Mouse (Mus musculus) brain, embryonic 14.5 days (tissue): Measurements from ENCODE around the gene Casr. TPM values are rescaled to one million over a fixed set of nuclear protein-coding genes. Genes with fewer than 3 reads are reported as not detected.

ENCODE experiments used
- DNase-seq: peaks from one replicate; pipeline ENCODE4 v3.0.0-alpha.2; 2011; ENCODE audit warnings: low read depth
- CTCF ChIP-seq: fragments of 200-500 bp; IDR thresholded peaks from 2 replicates; pipeline ENCODE4 v1.5.1; 2012; ENCODE audit warnings: inconsistent platforms, mild to moderate bottlenecking, moderate library complexity, borderline replicate concordance; ENCODE audit not compliant: insufficient read depth, insufficient read length; ENCODE audit errors: extremely low read depth
- POLR2A ChIP-seq: fragments of 200-500 bp; IDR thresholded peaks from 2 replicates; pipeline ENCODE4 v1.6.1; 2012; ENCODE audit warnings: mild to moderate bottlenecking, inconsistent platforms, borderline replicate concordance; ENCODE audit not compliant: poor library complexity, insufficient read depth, insufficient read length, severe bottlenecking; ENCODE audit errors: extremely low read depth
- polyA plus RNA-seq: library from polyadenylated mRNA; depleted of rRNA; stranded (reverse); fragments of >200 nt; gene quantifications from 2 replicates; pipeline ENCODE4 v1.2.3, GENCODE M21; 2012

Casr gene
- polyA plus RNA-seq, 1 experiment, result 0.04 TPM

DNA sequence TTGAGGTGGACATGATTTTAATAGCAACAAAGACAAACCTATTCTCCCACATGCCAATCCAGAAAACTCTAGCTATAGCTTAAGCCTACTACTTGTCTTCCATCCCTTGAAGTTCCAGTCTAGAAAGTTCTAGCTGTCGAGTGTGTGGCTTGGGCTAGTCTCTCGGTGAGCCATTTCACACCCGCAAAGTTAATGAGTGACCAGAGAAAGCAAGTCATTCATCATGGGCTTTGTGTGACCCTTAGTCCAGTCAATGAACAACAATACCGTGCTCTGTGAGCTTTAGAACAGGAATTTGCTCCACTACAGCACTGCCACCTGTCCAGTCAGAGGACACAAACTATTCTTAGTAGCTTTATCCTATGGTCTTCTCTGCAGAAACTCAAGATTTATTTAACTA is 16.6 kb downstream of the Casr start:
- no peak for TF ChIP-seq CTCF
- no peak for TF ChIP-seq POLR2A
- DNase-seq, result no peak

DNA sequence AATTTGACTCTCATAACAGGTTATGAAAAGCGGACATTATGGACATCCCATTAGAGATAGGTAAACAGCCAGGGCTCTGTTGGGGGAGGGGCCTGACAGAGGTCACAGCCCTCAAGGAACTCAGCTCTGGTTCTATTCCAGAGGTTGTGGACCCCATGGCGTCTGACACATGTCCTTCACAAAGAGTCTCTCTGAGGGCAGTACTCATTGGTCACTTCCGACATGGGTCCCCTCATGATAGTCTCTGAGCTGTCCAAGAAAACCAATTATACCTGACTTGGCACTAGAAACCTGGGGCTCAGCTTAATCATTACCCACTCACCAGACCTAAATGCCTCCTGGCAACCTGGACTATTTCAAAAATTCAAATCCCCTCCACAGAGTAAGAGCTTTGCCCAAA is 18.9 kb downstream of the Casr start:
- no peak for DNase-seq
- TF ChIP-seq CTCF, result no peak
- no peak for TF ChIP-seq POLR2A

- DNase-seq, result no peak
- TF ChIP-seq CTCF (no peak), POLR2A (no peak)
Measured at GRCm38 (mm10) chr16:36540834-36541233, 21.1 kb downstream of the Casr start.

- TF ChIP-seq POLR2A, result no peak
- no peak for TF ChIP-seq CTCF
- DNase-seq, result no peak
Measured at GRCm38 (mm10) chr16:36532981-36533687, 28.8 kb downstream of the Casr start.

GRCm38 (mm10) chr16:36532046-36532445 is 29.9 kb downstream of the Casr start:
- no peak for TF ChIP-seq CTCF
- TF ChIP-seq POLR2A, result no peak
- no peak for DNase-seq

DNA sequence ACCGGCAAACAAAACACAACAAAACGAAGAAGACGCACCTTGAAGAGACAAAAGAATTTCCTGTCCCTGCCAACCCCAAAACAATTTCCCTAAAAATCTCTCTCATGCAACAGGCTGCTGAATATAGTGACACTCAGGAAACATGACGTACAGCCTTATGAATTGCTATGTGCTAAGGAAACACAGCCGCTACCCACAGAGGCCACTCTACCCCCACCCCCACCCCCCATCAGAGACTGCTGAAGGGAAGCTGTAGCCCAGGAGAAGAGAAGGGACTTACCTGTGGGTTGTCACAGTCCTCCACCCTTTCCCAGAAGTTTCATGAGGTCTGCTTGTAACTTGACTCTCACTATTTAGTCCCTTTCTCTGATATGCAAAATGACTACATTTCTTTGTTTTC is 30.3 kb downstream of the Casr start:
- DNase-seq, result no peak
- TF ChIP-seq CTCF, result no peak
- TF ChIP-seq POLR2A, result no peak

DNA sequence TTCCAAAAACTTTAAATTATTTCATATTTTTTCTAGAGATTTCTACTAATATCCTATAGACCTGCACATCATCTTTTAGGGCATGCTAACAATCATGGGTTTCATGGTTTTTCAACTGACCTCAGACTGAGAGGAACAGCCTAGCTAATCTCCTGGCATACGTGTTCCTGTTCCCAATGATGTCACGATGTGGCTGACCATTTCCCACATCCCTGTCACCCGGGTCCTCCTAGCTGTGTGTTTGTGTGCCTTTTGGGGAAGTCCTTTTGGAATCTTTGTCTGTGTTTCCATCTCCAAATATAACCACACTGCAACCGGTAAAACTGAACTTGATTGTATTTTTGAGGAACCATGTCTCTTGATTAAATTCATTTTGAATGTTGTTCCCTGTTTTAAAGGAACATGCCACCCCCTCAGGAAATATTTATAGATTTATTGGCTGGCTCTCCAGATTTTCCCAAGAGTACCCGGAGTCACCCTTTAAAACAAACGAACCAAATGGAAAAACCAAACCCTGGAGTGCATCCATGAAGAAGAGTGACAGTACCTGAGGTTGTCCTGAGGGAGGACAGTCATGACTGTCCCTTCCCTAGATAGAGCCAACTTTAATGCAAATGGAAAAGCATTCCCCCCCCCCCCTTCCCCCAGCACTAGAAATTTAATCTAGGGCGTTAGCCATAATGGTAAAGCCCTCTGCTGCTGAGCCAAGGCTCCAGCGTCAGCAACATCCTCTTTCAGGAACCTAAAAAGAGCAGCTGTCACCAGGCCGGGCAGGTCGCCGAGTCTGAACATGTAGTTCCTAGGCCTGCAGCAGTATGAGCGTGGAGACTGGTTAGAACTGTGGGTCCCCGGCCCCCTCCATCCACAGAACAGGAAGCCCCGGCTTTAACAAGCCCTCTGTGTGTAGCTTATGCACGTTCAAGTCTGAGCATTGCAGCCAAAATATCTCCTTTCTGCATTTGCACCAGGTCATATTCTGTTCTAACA is 31.1 kb downstream of the Casr start:
- DNase-seq, result no peak
- TF ChIP-seq POLR2A (no peak), CTCF (no peak)

- TF ChIP-seq POLR2A (no peak), CTCF (no peak)
- DNase-seq, result no peak
Measured at GRCm38 (mm10) chr16:36528822-36529221, 33.1 kb downstream of the Casr start.

DNA sequence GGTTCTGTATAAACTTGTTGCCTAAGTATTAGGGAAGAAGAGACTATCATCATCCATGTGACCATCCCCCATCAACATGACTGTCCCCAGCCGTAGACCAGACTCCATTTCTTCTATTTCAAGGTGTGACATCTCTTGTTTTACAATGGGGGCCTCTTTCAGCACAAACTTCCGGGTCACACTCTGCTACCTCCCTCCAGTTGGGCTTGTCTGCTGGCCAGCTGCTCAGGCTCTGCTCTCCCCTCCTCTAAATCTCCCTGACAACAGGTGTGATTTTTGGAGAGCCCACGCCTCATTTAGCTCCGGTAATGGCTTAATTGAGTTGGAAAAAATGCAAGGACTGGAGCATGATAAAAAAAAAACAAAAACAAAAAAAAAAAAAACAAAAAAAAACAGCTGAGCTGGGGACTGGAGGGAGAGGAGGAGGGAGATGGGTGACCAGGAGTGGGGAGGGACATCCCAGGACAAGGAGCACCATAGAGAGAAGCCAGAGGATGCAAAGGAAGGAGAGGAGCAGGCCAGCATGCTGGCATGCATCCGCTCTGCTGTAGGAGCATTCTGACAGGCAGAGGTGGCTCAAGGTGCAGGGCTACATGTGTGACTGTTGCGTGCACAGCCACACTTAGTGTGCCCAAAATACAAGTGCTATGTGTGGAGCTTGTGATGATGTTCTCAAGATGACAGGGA is 35.2 kb downstream of the Casr start:
- no peak for DNase-seq
- no peak for TF ChIP-seq CTCF
- no peak for TF ChIP-seq POLR2A

GRCm38 (mm10) chr16:36523095-36523494 is 38.8 kb downstream of the Casr start:
- TF ChIP-seq POLR2A (no peak), CTCF (no peak)
- no peak for DNase-seq

DNA sequence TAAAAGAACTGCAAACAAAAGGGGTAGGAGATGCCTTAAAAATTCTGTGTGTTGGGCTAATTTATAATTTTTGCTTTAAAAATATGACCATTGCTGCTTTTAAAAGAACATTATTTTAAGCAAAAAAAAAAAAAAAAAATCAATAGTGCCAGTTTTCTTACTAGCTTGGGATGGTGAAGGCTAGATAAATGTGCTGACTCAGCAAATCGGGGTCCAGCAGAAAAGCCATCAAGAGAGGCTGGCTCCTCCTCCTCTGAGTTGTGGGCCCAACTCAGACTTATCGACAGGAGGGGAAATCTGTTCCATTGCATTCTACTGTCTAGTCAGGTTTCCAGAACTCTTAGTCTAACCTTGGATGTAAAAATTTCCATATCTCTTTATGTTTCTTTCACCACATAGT is 45.6 kb downstream of the Casr start:
- DNase-seq, result no peak
- no peak for TF ChIP-seq CTCF
- no peak for TF ChIP-seq POLR2A
